Mouse (Mus musculus): ENCODE data around the gene Ero1l.

DNA sequence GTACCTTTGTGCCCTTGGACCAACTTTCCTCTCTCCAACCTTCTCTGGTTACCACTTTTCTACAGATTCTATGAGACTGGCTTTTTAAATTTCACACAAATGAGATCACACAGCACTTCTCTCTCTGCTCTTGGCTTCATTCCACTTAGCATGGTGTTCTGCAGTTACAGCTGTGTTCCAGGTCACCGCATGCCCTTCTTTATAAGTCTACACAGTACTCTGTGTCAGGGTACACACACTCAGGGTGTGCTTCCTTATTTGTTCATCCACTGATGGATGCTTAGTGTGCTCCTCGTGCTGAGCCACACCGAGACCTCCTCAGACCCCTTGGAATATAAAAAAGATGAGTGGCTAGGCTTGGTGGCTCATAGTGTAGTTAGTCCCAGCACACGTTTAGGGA is 1.5 kb upstream of the Ero1l start:
- TF ChIP-seq CTCF (IDR thresholded peaks at IDR 0.05; ENCODE audit: control insufficient read depth, insufficient read depth, low read length) (no peak), POLR2A (IDR thresholded peaks at IDR 0.05; ENCODE audit: borderline replicate concordance, control insufficient read depth, low read depth, low read length) (no peak)

All from bone marrow, adult 2 months (tissue).